Mouse (Mus musculus) CH12F3 (cell line): ENCODE data around the gene Cyp4f37.

Experiments used
- in situ Hi-C: fragments of 300-500 bp; cut with MboI; formaldehyde crosslinking; loops from 2 replicates; pipeline ENCODE4 v1.14.3; 2020; ENCODE audit warnings: low sequenced_read_pairs

Gene Cyp4f37

GRCm38 (mm10) chr17:32680404-32680803 is 59.3 kb downstream of the Cyp4f37 start:
- in situ Hi-C loops = no loop called here

- in situ Hi-C loops = no loop called here
Observed at GRCm38 (mm10) chr17:32685048-32685750, 64.1 kb downstream of the Cyp4f37 start, which contains the start of gene Cyp4f15. Gene Cyp4f15, plus strand, starts transcription at chr17:32685627.
